Mouse (Mus musculus) limb, embryonic 12.5 days (tissue): ENCODE measurements around the gene Apbb2. TPM values are rescaled to one million over a fixed set of nuclear protein-coding genes. Genes with fewer than 3 reads are reported as not detected.

Experiments
- ATAC-seq: fragments of 200-750 bp; cut with Nextera tagmentation; 2 replicates; pipeline ENCODE4 v1.8.0; 2017; ENCODE audit warnings: low read depth, moderate TSS enrichment; ENCODE audit not compliant: insufficient number of reproducible peaks, insufficient read depth, low FRiP score, low TSS enrichment
- H3K27ac ChIP-seq: fragments of 300-500 bp; sonication (generic); 2 replicates; pipeline ENCODE4 v1.5.1; 2016; ENCODE audit warnings: mild to moderate bottlenecking, moderate library complexity
- H3K27me3 ChIP-seq: fragments of 300-500 bp; sonication (generic); 2 replicates; pipeline ENCODE4 v1.6.1; 2016; ENCODE audit warnings: mild to moderate bottlenecking, moderate library complexity
- H3K36me3 ChIP-seq: fragments of 300-500 bp; sonication (generic); 2 replicates; pipeline ENCODE4 v1.6.1; 2016; ENCODE audit warnings: mild to moderate bottlenecking, moderate library complexity
- H3K4me1 ChIP-seq: fragments of 300-500 bp; sonication (generic); replicated peaks from 2 replicates; pipeline ENCODE4 v1.6.1; 2016
- H3K4me2 ChIP-seq: fragments of 300-500 bp; sonication (generic); 2 replicates; pipeline ENCODE4 v1.6.1; 2016; ENCODE audit warnings: mild to moderate bottlenecking, moderate library complexity
- H3K4me3 ChIP-seq: fragments of 300-500 bp; sonication (generic); replicated peaks from 2 replicates; pipeline ENCODE4 v1.5.1; 2016; ENCODE audit warnings: mild to moderate bottlenecking
- H3K9ac ChIP-seq: fragments of 300-500 bp; sonication (generic); replicated peaks from 2 replicates; pipeline ENCODE4 v1.6.1; 2016; ENCODE audit warnings: mild to moderate bottlenecking, moderate library complexity
- H3K9me3 ChIP-seq: fragments of 300-500 bp; sonication (generic); 2 replicates; pipeline ENCODE4 v1.6.1; 2016; ENCODE audit warnings: mild to moderate bottlenecking, moderate library complexity
- WGBS: fragments of 180-500 bp; shearing (Covaris S2); methylation state at CpG from one replicate; pipeline ENCODE4 v1.1.7; 2016; 5-methylcytosine and 5-hydroxymethylcytosine counted together
- polyA plus RNA-seq: library from polyadenylated mRNA; unstranded; fragments of >200 nt; fragmentation: Nextera tagmentation; extraction: Ambion mirVana; gene quantifications from 2 replicates; pipeline ENCODE4 v1.2.1, GENCODE M21; 2016

Apbb2 gene
- polyA plus RNA-seq, 1 experiment from 2014 or later, result 48.6 TPM

DNA sequence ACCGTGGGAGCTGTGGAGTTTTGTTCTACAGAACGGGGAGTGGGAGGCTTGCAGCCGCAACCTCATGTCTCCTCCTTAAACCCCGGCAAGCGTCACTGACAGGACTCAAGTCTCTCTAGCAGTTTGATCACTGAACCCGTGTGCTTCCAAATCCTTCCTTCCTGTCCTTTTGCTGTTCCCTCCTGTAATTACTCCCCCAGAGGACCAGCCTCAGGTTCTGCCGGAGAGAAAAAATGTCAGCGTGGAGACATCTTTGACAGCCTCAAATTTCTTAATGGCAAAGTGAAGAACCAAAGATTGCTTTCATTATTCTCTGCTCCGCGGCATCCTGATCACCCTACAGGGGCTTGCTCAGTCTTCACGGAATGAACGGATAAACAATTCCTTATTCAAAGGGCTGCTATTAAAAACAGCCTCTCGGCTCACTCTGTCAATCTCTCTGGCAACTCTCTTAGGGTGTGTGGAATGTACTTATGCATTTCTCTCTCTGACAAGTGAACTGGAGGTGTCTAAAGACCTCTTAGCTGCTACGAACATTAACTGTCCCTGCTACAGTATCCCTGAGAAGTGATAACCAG is 298.7 kb downstream of the Apbb2 start:
- Histone ChIP-seq H3K4me2 (no peak overlapping the region), H3K9ac (no peak overlapping the region), H3K27me3 (no peaks in the 10 kb centered on the region), H3K4me1 (peaks cover 5% of the 10 kb centered on the region; the same call in 1 of the 2 replicates), H3K4me3 (no peak overlapping the region), H3K27ac (no peak overlapping the region), H3K9me3 (no peaks in the 10 kb centered on the region), H3K36me3 (no peaks in the 10 kb centered on the region)
- no peak for ATAC-seq
- 70% methylated on average over 14 of the region's 14 CpGs for WGBS

DNA sequence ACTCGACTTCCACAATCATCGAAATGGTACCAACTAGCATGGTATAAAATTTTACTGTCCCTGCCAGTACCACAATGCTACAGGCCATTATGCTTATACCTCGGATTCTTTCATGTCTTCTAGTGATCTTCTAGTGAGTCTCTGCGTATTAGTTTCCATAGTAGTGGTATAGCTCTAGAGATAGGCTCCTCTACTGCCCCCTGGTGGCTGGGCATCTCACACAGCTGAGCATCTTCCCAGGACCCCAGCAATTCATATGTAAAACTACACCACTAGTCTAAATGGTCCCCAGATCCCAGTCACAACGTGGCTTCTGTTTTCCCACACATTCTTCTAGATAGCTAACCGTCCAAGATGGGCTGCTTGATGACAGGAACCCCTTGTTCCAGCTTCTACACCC is 299.2 kb downstream of the Apbb2 start:
- Histone ChIP-seq H3K4me1 (peaks cover 5% of the 10 kb centered on the region; the same call in 1 of the 2 replicates), H3K4me3 (no peak overlapping the region), H3K36me3 (no peaks in the 10 kb centered on the region), H3K27me3 (no peaks in the 10 kb centered on the region), H3K9me3 (no peaks in the 10 kb centered on the region), H3K4me2 (no peak overlapping the region), H3K27ac (no peak overlapping the region), H3K9ac (no peak overlapping the region)
- ATAC-seq, result no peak
- WGBS, result 76% methylated on average over 6 of the region's 6 CpGs

GRCm38 (mm10) chr5:66315791-66316190 is 302.8 kb downstream of the Apbb2 start:
- H3K9me3 ChIP-seq, result no peaks in the 10 kb centered on the region
- no peak for ATAC-seq

DNA sequence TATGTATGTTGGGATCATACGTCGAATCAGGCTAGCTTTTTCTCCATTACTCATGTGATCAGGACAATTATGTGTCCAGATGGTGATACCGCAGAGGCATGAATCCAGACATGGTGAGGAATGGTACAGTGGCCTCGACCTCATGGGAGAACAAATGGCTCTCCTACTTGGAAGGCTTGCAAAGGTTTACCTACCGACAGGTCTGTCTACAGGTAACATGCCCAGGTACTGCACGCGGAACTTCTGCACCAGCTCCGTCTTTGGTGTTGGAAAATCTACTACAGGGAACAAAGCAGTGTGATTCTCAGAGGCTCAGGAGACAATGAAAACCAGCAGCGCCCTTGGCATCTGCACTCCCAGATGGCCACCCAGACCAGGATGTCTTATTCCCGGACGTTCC is 307.8 kb downstream of the Apbb2 start:
- Histone ChIP-seq H3K27ac (no peak overlapping the region), H3K9ac (no peak overlapping the region), H3K27me3 (no peaks in the 10 kb centered on the region), H3K4me1 (0 out of 2 replicates have a peak, but pooled peaks cover 3% of the 10 kb centered on the region), H3K36me3 (peaks cover 45% of the 10 kb centered on the region), H3K4me3 (no peak overlapping the region), H3K4me2 (no peak overlapping the region), H3K9me3 (no peaks in the 10 kb centered on the region)
- 93% methylated on average over 11 of the region's 11 CpGs for WGBS
- no peak for ATAC-seq

More at GRCm38 (mm10) chr5:66315791-66316190, 302.8 kb downstream of the Apbb2 start:
- no peaks in the 10 kb centered on the region for H3K27me3 ChIP-seq
- H3K4me1 ChIP-seq, result peaks cover 8% of the 10 kb centered on the region; the same call in 1 of the 2 replicates
- WGBS, result 87% methylated on average over 5 of the region's 5 CpGs
- no peak overlapping the region for H3K4me2 ChIP-seq
- no peak overlapping the region for H3K27ac ChIP-seq
- H3K4me3 ChIP-seq, result no peak overlapping the region
- peaks cover 5% of the 10 kb centered on the region; the same call in 1 of the 2 replicates for H3K36me3 ChIP-seq
- no peak overlapping the region for H3K9ac ChIP-seq

DNA sequence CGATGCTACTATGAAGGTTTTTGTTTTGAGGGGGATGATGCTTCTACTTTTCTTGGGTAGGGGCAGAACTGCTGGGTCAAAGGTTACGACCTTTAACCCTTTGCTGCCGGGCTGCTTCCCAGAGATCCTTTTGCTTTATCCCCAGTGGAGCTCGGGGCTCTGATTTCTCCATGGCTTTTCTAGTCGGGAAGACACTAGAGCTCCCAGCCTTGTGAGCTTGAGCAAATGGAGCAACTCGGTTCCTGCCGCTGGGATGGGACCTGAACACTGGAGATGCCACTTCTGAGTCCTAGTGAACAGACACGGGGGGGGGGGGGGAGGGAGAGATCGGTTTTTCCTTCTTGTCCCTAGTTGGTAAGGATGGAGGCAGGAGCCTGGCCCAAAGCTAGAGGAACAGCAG is 308.3 kb downstream of the Apbb2 start:
- H3K4me1 ChIP-seq, result 0 out of 2 replicates have a peak, but pooled peaks cover 3% of the 10 kb centered on the region
- H3K4me3 ChIP-seq, result no peak overlapping the region
- WGBS, result 79% methylated on average over 9 of the region's 9 CpGs
- no peak overlapping the region for H3K9ac ChIP-seq
- H3K9me3 ChIP-seq, result no peaks in the 10 kb centered on the region
- H3K36me3 ChIP-seq, result peaks cover 45% of the 10 kb centered on the region
- H3K27ac ChIP-seq, result no peak overlapping the region
- H3K4me2 ChIP-seq, result no peak overlapping the region
- no peaks in the 10 kb centered on the region for H3K27me3 ChIP-seq
- ATAC-seq, result no peak

DNA sequence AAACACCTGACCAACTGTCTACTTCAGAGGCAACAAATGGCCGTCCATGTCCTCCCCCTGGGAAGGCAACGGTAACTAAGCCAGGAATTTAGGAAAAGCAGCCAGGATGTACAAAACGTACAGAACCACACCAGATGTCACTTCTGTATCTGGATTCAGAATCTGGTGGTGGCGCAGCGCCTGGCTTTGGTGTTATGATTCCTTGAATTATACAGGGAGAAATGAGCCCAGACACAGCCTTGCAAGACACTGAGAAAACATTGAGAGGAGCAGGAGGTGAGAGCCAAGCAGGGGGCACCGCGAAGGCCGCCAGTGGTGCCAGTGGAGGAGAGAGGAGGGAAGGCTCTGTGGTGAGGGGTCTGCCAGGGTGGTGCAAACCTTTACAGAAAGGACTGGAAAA is 313.1 kb downstream of the Apbb2 start:
- no peak for ATAC-seq
- WGBS, result 83% methylated on average over 8 of the region's 8 CpGs
- Histone ChIP-seq H3K4me1 (no peaks in the 10 kb centered on the region), H3K27ac (no peak overlapping the region), H3K36me3 (peaks cover 72% of the 10 kb centered on the region), H3K4me2 (no peak overlapping the region), H3K27me3 (no peaks in the 10 kb centered on the region), H3K9me3 (no peaks in the 10 kb centered on the region), H3K4me3 (no peak overlapping the region), H3K9ac (no peak overlapping the region)

DNA sequence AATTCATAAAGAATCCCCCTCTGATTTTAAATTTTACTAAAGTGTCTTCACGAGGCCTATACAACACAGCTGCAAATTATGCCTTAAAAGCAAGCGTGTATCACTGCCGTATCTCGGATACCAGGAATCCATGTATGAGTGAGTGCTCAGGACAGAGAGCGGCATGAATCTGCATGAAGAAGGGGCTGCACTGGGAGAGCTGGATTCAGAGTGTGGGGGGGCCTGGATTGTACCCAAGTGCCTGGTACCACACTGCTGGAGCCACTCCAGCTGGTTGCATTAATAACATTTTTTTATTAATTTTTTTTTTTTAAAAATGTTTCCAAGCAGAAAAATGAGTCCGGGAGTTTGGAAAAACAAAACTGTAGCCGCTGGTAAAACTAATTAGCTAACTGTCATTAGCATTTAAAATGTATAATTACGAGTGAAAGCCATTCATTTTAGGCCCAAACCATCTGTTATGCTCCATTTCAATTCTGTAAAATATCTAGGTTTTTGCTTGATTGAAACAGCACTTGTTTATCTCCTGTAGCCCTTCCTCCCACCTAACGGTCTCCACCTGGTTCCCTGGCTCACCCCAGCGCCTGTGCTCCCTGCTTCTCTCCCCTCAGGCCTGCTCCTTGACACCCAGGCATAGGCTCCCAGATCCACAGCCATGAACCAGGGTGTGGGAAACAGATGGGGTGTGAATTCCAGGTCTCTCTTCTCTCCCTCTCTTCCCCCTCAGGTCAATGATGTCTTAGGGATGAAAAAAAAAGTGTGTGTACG is 314.1 kb downstream of the Apbb2 start:
- no peak; the same call in 1 of the 2 replicates for ATAC-seq
- WGBS, result 84% methylated on average over 11 of the region's 11 CpGs
- Histone ChIP-seq H3K36me3 (peaks cover 66% of the 10 kb centered on the region), H3K4me2 (no peak overlapping the region), H3K4me3 (no peak overlapping the region), H3K9ac (no peak overlapping the region), H3K9me3 (no peaks in the 10 kb centered on the region), H3K27ac (no peak overlapping the region), H3K4me1 (no peaks in the 10 kb centered on the region), H3K27me3 (no peaks in the 10 kb centered on the region)

- no peaks in the 10 kb centered on the region for H3K9me3 ChIP-seq
- H3K9ac ChIP-seq, result no peak overlapping the region
- H3K4me2 ChIP-seq, result no peak overlapping the region
- H3K27me3 ChIP-seq, result no peaks in the 10 kb centered on the region
- 92% methylated on average over 2 of the region's 2 CpGs for WGBS
- ATAC-seq, result no peak
- H3K36me3 ChIP-seq, result peaks cover 51% of the 10 kb centered on the region
- no peaks in the 10 kb centered on the region for H3K4me1 ChIP-seq
- no peak overlapping the region for H3K27ac ChIP-seq
- no peak overlapping the region for H3K4me3 ChIP-seq
Observed at GRCm38 (mm10) chr5:66302873-66303272, 315.7 kb downstream of the Apbb2 start.

GRCm38 (mm10) chr5:66302085-66302815 is 316.3 kb downstream of the Apbb2 start:
- Histone ChIP-seq H3K9ac (no peak overlapping the region), H3K4me3 (no peak overlapping the region), H3K4me1 (no peaks in the 10 kb centered on the region), H3K36me3 (peaks cover 46% of the 10 kb centered on the region), H3K4me2 (no peak overlapping the region), H3K27ac (no peak overlapping the region), H3K27me3 (no peaks in the 10 kb centered on the region), H3K9me3 (no peaks in the 10 kb centered on the region)
- WGBS, result 92% methylated on average over 21 of the region's 21 CpGs
- ATAC-seq, result no peak

GRCm38 (mm10) chr5:66300576-66300975 is 318.0 kb downstream of the Apbb2 start:
- no peak overlapping the region for H3K9ac ChIP-seq
- peaks cover 39% of the 10 kb centered on the region for H3K36me3 ChIP-seq
- H3K9me3 ChIP-seq, result no peaks in the 10 kb centered on the region
- H3K27ac ChIP-seq, result no peak overlapping the region
- no peak overlapping the region for H3K4me3 ChIP-seq
- no peaks in the 10 kb centered on the region for H3K4me1 ChIP-seq
- 89% methylated on average over 13 of the region's 13 CpGs for WGBS
- no peak overlapping the region for H3K4me2 ChIP-seq
- H3K27me3 ChIP-seq, result no peaks in the 10 kb centered on the region
- no peak for ATAC-seq

GRCm38 (mm10) chr5:66298856-66299255 is 319.7 kb downstream of the Apbb2 start:
- WGBS, result 81% methylated on average over 6 of the region's 6 CpGs
- H3K9me3 ChIP-seq, result no peaks in the 10 kb centered on the region
- H3K4me3 ChIP-seq, result no peak overlapping the region
- no peak overlapping the region for H3K4me2 ChIP-seq
- no peak overlapping the region for H3K9ac ChIP-seq
- H3K27me3 ChIP-seq, result no peaks in the 10 kb centered on the region
- H3K36me3 ChIP-seq, result peaks cover 29% of the 10 kb centered on the region
- no peak for ATAC-seq
- H3K4me1 ChIP-seq, result no peaks in the 10 kb centered on the region
- H3K27ac ChIP-seq, result no peak overlapping the region
